Mouse (Mus musculus): ENCODE measurements around the gene Kcnq4. TPM values are rescaled to one million over a fixed set of nuclear protein-coding genes. Genes with fewer than 3 reads are reported as not detected.

Kcnq4 gene
- 10 to 100 TPM; 14.2 to 17.0 TPM for total RNA-seq (2021)
- long read RNA-seq, experiment 1, transcript Kcnq4-201 (14 exons, 3,919 nt): major isoform, 5 of 28 reads
- long read RNA-seq, experiment 1, partial matches to known transcripts: 3 of 28 reads
- long read RNA-seq, experiment 1, other reads (novel, unspliced or antisense): 20 of 28 reads
- long read RNA-seq, experiment 2, partial matches to known transcripts: 1 of 21 reads
- long read RNA-seq, experiment 2, other reads (novel, unspliced or antisense): 17 of 21 reads

DNA sequence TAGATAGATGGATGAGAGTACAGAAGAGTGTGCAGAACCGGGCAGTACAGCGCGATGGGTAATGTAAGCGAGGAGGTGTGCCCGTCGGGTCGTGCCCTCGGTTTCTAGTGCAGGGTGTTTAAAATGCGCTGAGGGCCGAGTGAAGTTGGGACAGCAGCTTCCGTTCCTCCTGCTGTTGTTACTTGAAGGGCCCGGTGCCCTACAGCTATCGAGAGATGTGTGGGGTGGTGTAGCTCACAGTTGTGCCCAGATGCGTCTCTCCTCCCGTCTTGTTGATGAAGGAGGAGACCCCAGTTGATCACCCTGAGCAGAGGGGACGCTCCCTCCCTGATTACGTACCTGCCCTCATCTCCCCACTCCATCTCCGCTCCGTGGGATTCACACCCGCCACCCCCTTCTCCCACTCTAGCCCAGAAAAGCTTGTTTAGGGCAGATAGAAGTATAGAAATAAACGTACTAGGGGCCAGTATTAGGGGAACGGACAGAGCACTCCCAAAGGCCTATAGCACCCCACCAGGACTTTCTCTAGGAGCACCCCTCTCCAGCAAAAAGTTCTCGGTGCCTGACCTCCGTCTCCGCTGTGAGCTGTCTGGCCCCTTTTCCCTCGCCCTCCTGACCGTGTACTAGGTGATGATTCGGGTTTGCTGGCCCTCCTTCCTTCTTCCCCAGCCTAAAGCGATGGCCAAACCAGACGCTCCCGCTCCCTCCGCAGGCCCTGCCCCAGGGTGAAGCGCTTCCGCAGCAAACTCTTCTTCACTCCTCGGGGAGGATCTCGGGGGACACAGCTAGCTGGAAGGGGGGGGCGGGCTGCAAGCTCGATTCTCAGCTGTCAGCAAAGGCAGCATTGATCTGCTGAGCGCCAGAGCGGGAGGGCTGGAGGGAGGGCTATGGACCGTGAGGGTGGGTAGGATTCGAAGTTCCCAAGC is at the start of gene Kcnq4:
TSS of gene Kcnq4 (minus strand) at position 672 of the 926 bp plus-strand sequence.
- DNase-seq (ENCODE audit: low spot score): no peak

DNA sequence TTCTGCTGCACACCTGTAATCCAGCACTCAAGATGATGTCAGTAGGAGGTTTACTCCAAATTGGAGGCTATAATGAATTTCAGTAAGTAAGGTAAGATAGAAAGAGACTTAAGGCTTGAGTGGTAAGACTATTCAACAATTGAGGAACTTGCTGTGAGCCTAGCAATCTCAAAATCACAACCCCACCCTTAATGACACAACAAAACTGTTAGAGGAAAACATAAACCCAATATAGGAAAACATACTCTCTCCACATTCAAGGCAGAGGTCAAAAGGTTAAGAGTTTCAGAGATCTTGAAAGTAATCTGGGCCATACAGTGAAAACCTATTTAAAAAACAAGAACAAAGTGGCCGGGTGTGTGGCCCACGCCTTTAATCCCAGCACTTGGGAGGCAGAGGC is 48.3 kb upstream of the Kcnq4 start:
- no peak for DNase-seq (ENCODE audit: low spot score)

DNA sequence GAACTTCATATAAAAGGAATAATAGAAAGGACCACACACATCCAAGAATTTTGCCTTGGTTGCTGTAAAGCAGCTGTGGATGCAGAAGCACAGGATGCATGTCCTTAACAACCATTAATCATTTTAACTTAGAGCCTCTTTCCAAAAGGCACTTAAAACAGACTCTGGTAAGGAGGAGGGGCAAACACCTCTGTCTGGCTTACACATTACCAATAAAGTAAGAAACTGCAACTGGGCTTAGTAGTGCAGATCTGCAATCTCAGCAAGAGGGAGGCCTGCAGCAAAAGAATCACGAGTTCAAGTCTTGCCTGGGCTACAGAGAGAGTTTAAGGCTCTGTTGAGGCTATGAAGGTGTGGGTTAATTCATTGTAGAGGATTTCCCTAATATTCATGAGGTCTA is 47.2 kb upstream of the Kcnq4 start:
- DNase-seq (ENCODE audit: low spot score): no peak

DNA sequence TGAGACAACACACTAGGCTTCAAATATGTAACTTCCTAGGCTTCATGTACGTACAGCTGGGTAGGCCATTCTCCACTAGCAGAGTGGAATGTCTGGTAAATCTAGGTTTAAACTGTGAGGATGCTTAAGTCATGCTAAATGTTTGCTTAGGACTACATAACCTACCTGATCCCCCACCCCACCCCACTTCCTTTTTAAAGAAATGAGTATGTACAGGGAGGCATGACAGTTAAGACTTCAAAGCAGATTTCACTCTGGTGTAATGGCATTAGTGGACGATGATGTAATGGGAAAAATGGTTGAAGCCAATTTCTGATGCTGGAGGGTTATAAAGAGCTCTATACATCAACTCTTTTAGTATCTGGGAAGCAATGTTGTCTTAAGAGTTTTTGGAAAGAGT is 44.5 kb upstream of the Kcnq4 start:
- no peak for DNase-seq (ENCODE audit: low spot score)

DNA sequence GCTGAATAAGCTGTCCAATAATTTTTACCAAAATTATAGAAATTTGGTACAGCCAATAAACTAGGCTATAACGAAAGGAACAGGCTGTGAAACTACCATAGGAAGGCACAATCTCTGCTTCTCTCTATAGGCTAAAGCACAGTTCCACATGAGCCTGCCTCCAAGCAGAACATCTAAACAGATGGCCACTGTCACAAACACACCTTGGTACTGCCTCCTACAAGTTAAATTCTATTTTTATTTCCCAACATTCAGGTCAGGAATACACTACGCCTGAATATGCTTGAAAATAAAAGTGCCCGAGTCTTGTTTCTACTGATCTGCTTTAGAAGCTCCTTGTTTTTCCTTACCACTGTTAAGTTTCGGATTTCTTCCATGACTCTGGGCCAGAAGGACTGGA is 41.6 kb upstream of the Kcnq4 start:
- DNase-seq (ENCODE audit: low spot score): no peak

DNA sequence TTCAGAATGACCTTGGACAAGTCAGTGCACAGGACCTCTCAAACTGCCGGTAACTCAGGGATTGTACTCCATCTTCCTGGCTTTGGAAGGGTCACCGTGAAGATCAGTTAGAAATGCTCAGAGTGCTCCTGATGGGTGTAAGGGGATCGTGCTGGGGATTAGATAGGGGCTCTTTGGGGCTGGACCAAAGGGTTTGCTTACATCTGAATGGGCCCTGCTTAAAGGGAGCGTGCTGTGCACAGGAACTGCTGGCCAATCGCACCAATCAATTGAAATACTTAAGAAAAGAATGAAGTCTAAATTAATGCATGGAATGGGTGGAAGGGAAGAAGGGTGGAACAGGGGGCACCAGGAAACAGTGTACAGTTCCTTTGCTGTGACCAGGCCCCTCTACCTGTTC is 7.4 kb upstream of the Kcnq4 start:
- no peak for DNase-seq (ENCODE audit: low spot score)

DNA sequence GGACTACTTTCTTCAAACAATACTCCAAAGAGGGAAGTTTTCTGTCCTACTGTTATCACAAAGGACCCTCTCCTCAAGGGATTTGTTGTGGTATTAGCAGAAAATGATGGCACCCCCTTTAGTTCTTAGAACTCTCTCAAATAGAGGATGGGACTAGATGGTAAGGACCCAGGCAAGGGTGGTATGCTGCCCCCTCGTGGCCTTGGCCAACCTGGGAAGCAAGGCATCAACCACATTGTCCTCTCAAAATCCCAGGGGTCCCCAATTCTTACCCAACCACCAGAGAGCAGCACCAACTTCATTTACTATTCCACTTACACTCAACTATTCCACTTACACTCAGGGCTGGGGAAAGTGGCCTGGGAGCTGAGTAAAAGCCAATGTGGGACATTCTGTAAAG is 6.9 kb upstream of the Kcnq4 start:
- DNase-seq (ENCODE audit: low spot score): peak; percentile 71

DNA sequence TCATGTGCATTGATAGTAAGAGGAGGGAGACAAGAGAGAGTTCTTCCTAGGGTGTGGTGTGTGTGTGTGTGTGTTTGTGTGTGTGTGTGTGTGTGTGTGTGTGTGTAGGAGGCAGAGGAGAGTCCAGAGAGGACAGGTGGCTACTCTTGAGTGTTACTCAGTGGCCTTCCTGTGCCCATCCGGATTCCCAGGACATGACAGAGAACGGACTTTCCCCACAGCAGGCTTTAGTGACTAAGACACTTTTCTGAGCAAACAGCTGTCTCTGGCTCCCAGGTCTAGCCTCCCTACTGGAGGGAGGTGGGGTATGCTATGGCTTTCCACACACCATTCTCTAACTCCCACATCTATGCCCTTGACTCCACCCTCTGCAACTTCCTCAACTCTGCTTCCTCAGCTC is 1.2 kb upstream of the Kcnq4 start:
- no peak for DNase-seq (ENCODE audit: low spot score)

DNA sequence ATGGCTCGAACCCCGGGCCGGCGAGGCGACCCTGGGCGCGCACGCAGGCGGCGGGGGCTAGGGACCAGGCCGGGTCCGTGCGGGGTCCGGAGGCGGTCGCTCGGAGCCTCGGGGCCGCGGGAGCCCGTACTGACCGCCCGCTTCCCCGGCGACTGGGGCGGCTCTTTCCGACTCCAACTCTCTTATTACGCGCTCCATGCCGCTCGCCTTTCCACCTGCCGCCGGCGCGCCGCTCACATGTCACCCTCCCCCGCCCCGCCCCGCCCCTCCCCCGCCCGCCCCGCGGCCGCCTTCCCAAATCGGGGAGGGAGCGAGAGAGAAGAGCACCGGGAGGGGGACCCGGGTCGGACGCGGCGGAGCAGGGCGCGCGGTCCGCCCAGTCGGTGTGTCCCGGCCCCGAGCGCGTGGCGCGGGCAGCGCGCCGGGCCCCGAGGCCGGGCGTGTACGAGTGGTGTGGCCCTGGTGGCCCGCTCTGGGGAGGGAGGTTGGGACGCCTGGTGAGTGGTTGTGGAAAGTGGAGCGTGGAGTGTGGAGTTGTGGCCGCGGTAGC is 1.1 kb downstream of the Kcnq4 start:
- peak; percentile 44 for DNase-seq (ENCODE audit: low spot score)

DNA sequence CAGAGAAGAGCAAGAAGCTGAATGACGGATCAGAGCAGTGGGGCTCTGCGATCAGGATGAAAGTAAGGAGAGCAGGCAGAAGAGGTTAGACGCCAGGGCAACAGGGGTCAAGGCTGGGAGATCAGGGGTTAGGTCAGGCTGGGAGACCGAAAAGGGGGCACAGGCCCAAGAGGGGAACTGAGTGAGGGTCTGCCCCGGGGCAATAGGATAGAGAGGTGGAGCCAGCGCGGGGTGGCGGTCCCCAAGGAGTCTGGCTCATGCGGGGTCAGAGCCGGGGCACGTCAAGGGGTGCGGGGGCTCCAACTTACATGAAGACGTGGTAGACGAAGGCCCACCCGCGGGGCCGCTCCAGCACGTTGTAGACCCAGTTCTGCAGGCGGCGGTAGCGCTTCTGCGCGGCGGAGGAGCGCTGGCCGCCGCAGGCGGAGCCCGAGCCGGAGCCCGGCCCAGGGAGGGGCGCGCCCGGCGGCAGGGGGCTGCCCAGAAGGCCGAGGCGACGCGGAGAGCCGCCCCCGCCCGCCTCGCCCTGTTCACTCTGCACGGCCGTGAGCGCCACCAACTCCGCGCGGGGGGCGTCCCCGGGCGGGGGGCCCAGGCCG is 1.8 kb downstream of the Kcnq4 start:
- DNase-seq (ENCODE audit: low spot score): no peak

DNA sequence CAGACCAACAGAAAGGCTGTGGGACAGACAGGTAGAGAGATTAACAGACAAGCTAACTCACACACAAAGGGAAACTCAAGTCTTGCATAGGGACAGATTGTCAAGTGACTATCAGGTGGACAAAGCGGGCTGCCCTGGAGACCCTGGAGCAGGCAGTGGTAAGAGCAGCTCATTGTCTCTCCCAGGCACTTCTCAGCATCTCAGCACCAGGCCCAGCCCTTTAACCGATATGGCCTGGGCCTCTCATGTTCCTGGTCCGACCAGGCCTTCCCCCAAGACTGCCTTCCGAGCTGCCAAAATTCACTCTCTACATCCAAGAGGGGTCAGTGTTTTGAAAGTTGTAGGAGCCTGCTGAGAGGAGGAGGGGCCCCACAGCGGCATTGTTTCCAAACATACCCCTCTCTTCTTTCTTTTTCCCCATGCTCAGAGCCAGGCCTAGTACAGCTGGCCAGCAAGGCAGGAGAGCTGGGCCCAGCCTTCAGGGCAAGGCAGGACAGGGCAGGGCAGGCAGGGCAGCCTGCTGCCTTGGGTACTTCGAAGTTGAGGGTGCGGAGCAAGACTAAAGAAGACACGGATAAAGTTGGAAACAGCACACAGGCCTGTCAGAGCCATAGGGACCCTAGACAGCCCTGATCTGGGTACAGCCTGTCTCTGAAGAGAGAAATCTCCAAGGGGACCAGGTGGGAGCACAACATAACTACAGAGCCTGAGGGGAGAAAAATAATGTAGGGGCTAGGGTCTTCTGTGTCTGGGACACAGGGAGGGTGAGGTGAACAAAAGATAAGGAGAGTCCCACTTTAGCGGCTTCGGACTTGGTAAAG is 2.5 kb downstream of the Kcnq4 start:
- DNase-seq (ENCODE audit: low spot score): peak; percentile 20

DNA sequence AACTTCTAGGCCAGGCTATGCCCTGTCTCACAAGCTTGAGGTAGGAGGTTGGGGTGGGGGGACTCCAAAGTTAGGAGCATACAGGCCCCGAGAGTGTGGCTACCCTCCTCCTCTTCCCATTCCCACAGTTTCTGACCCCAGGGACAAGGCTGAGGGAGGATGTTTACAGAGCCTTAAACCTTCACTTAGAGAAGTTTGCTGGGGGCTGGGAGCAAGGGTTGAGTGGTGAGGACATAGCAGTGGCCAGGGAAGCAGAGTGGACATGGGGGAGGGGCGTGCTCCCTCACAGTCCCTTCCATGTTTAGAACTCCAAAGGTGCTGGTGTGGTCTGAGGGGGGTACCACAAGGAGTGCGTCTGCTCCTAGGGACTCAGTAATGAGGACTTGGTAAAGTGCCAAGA is 4.8 kb downstream of the Kcnq4 start:
- no peak for DNase-seq (ENCODE audit: low spot score)

DNA sequence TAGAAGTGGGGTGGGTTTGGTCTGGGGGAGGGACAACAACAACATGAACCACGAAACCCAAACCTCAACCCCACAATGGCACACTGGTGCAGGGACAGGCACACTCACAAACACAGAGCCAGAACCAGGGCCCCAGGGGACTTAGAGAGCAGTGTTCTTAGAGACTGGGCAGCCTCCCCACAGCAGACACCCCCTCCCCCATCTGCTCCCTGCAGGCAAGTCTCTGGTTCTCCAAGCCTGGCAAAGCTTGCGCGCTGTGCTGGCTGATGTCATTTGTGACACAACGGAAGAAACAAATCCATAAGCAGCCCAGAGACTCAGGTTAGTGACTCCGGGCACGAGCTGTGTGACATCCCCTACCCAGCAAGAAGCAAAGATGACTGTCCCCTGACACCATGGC is 7.1 kb downstream of the Kcnq4 start:
- peak; percentile 49 for DNase-seq (ENCODE audit: low spot score)

DNA sequence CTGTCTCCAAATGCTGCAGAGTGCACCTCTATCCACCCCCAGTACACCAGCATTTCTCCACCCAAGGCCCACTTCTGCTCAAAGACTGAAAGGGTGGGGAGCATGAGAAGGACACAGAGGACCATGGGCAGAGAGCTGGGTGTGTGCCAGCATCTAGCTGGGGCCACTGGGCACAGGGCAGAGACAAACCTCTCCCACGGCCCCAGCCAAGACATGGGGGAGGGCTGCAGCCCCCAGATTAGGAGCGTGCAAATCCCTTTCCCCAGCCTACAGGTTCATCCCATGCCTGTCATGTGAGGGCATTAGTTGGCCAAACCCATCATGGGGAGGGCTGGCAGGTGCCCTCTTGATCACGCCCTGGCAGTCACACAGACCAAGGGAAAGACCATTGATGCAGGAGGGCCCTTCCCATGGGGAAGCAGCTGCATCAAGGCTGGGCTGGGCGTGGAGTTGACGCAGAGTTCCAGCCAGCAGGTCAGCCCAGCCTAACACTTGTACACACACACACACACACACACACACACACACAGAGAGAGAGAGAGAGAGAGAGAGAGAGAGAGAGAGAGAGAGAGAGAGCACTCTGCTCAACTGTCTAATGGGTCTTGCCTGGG is 14.3 kb downstream of the Kcnq4 start:
- DNase-seq (ENCODE audit: low spot score): no peak

DNA sequence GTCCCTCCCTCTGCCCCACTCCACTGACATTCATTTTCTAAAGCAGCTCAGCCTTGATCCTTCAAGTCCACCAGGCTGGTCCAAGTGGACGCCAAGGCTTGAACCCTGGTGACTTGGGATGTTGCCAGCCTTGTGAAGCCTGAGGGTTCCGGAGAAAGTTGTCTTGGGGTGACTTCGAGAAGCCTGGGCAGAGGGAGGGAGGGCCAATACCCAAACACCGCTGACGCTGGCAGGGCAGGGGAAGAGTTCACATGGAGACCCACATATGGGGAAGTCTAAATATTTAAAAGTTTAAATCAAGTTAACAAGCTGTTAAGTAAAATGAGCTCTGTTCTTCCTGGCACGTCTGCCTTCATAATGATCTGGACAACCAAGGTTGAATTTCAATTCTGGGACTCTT is 15.7 kb downstream of the Kcnq4 start:
- DNase-seq (ENCODE audit: low spot score): no peak

DNA sequence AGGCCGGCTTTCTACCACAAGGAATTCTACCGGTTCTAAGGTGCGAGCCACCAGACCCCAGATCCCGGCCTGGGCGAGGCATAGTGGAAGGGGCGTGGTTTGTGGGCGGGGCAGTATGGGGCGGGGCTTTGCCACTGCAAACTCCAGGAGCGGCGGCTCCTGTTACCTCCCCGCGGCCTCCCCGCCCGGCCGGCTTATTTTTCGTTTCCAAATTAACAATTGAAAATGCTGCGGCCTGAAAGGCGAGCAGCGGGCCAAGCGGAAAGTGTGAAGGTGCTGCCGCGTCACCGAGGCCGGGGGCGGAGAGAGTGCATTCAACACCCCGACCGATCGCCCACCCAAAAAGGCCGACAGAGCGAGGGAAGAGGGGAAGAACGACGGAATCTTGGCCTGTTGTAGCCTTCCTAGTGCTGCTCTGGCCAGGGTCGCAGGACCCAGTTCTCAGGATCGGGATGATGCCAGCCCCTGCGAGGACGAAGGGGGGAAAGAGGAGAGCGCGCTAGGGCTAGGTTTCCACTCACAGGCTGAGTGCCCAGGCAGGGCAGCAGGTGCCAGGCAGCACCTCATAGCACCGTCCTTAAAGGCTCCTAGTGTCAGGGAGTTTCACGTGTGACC is 17.3 kb downstream of the Kcnq4 start:
- DNase-seq (ENCODE audit: low spot score): peak; percentile 73

DNA sequence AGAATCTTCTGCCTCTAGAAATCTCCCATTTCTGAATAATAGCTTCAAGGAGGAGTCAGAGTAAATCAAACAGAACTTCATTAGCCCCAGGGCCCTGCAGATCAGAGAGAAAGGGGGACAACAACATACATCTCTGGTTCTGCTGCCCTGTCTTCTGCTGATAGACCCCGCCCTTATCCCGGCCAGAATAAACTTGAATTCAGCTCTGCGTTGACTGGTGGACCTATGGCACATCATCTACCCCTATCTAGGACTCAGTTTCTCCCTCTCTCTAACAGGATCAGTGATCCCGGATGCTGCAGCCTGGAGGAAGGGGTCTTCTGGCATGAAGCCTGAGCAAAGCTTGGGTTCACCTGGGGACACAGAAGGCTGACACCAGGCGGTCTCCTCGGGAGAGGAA is 17.8 kb downstream of the Kcnq4 start:
- no peak for DNase-seq (ENCODE audit: low spot score)

DNA sequence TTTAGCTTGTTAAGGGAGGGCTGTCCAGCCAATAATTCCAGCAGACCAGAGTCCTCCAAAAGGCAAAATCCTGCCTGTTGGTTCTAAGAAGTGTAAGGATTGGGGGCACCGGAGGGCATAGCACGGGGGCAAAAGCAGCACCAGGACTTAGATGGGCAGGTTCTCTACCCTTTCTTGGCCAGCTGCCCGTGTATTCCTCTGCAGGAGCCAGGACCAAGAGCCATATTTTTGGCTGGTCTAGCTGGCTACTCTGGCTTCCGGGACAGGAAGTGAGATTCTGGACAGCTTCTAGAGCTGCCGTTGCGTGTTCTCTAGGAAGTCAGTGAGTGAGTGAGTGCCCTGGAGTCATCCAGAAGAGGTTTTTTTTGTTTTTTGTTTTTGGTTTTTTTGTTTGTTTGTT is 18.3 kb downstream of the Kcnq4 start:
- DNase-seq (ENCODE audit: low spot score): peak; percentile 48

DNA sequence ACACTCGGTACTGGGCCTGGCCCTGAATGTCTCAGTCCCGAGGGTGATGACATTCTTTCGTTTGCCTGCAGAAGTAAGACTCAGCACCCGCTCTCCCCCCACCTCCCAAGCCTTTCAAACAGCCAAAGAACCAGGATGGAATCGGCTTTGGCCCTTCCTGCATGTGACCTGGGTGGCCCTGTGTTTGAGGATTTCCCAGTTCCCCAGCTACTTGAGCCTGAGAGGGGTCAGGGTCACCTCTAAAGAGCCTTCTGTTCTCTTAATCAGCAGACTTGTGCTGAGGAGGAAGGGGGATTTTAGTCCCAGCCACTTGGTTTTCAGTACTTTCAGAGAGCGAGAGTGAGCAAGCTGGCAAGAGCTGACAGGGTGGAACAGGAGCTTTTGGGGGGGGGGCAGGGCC is 19.0 kb downstream of the Kcnq4 start:
- DNase-seq (ENCODE audit: low spot score): no peak

DNA sequence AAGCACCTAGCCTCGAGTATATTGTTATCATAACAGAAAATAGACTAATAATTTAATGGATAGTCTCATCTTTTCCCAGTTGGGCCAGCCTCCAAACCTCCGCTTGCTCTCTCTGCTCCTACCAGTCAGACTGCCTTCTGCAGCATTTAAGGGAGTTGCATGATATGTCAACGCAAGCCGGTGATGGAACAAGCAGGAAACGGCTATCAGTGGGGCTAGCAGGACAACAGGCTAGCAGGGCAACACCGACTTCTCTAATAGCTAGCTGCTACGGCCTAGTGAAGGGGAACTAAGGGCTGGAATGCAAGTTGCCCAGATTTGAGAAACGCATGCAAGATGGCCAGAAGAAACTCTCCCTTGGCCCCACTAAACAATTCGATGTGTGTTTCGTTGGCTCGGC is 20.6 kb downstream of the Kcnq4 start:
- DNase-seq (ENCODE audit: low spot score): no peak

DNA sequence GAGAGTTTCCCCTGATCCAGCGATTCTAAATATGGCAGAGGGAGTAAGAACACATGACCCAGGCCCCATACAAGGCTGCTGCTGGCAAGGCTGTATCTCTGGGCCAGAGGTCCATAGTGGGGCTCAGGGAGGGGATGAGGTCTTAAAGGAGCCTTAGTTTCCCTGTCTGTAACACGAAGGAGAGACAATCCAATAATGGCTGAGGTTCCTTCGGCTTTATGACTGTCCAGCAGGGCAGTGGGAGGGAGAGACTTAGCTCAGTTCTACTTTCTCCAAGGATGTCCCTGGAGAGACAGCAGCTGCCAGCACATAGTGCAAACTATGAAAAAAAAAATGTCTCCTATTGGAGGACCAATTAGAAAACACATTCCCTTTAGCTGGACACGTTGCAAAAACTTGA is 22.2 kb downstream of the Kcnq4 start:
- DNase-seq (ENCODE audit: low spot score): peak; percentile 55
